Mouse (Mus musculus) gastrocnemius, postnatal 25 days (tissue): Measurements from ENCODE around the gene Rere. TPM values are rescaled to one million over a fixed set of nuclear protein-coding genes. Genes with fewer than 3 reads are reported as not detected.

Source experiments
- DNase-seq: peaks from one replicate; pipeline ENCODE4 v3.0.0; 2022
- total RNA-seq, 2 experiments: library from RNA; stranded (reverse); gene quantifications; 1 replicate in 1 of 2; 2 replicates in 1 of 2; pipeline ENCODE4 v1.2.3; 2021

The Rere gene
- total RNA-seq, 2 experiments from 2014 or later: 51.0 to 56.4 TPM

DNA sequence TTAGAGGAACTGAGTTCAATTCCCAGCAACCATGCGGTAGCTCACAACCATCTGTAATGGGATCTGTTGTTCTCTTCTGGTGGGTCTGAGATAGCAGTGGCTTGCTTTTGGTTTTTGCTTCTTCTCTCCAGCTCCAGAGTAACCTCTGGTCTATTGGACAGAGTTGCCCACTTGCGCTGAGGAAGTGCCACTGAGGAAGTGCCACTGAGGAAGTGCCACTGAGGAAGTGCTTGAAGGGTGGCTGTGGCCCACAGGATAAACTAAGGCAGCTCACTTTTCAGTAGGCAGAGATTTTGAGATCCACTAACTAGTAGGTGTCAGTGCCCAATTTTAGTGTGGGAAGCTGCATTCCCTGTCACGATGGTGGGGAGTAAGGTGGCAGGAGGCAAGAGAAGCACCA, 327.2 kb downstream of the Rere start:
- no peak for DNase-seq

DNA sequence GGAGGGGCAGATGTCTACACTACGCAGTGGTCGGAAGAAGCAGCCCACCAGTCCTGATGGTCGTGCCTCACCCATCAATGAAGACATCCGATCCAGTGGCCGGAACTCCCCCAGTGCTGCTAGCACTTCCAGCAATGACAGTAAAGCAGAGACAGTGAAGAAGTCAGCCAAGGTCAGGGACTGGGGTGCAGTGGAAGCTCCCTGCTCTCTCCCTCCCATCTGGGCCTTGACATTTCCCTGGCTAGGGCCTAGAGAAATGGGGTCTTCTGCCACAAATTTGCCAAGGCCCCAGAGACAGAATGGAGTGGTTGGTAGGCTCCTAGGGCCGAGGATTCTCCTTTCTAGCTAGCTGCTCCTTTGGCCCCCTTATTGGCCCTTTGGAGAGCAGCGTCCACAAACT, 332.3 kb downstream of the Rere start:
- DNase-seq: no peak

DNA sequence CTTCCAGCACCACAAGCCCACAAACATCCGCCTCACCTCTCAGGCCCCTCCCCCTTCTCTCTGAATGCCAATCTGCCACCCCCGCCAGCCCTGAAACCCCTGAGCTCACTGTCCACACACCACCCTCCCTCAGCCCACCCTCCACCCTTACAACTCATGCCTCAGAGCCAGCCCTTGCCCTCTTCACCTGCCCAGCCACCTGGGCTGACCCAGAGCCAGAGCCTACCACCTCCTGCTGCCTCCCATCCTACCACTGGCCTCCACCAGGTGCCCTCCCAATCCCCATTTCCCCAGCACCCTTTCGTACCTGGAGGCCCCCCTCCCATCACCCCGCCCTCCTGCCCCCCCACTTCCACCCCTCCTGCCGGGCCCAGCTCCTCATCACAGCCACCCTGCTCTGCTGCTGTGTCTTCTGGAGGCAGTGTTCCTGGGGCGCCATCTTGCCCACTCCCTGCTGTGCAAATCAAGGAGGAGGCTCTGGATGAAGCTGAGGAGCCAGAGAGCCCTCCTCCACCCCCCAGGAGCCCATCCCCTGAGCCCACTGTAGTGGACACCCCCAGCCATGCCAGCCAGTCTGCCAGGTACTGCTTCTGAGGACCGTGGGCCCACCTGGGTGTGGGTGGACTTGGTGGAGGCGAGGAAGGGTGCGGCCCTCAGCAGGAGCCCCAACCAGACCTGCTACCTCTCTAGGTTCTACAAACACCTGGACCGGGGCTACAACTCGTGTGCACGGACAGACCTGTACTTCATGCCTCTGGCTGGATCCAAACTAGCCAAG, 334.0 kb downstream of the Rere start:
- DNase-seq: no peak

DNA sequence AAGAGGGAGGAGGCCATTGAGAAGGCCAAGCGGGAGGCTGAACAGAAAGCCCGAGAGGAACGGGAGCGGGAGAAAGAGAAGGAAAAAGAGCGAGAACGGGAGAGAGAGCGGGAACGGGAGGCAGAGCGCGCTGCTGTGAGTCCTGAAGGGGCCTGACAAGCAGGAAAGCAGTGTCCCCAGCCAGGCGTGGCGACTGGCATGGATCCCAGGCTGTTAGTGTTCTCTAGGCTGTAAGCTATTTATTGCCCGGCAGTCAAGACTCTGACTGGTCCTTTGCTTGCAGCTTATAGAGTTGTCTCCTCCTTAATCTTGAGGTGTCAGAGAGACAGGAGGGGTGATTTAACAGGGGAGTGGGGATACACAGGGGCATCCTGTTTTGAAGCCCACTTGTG, 334.6 kb downstream of the Rere start:
- peak; percentile 64 for DNase-seq

DNA sequence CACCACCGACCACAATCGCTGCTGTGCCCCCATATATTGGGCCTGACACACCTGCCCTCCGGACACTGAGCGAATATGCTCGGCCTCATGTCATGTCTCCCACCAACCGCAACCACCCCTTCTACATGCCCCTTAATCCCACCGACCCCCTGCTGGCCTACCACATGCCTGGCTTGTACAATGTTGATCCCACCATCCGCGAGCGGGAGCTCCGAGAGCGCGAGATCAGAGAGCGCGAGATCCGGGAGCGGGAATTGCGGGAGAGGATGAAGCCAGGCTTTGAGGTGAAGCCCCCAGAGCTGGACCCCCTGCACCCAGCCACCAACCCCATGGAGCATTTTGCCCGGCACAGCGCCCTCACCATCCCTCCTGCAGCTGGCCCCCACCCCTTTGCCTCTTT, 335.4 kb downstream of the Rere start:
- no peak for DNase-seq

DNA sequence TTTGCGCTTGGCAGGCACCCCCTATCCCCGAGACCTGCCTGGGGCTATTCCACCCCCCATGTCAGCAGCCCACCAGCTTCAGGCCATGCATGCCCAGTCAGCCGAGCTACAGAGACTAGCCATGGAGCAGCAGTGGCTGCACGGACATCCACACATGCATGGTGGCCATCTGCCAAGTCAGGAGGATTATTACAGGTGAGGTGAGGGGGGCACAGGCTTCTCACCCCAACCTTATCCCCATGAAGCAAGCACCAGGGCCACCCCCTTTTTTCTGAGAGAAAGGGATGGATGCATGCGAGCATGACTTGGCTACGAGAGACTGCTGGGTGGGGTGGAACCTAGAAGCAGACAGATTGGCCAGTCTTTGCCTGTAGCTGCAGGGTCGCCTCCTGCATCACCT, 337.6 kb downstream of the Rere start:
- no peak for DNase-seq

DNA sequence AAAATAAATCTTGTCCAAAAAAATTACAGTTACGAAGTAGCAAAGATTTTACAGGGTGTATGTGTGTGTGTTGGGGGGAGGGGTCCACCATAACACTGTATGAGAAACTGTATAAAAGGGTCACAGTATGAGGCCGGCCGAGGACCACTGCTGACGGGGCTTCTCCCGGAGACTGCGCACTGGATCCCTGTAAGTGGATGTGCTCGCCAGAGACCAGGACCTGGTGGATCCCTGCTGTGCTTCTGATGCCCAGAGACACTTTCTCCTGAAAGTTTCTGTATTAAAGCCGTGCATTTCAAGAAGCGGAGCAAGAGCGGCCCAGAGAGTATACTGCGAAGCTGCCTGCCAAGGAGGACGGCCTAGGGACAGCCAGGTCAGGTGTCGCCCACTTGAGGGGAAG, 341.2 kb downstream of the Rere start:
- no peak for DNase-seq

DNA sequence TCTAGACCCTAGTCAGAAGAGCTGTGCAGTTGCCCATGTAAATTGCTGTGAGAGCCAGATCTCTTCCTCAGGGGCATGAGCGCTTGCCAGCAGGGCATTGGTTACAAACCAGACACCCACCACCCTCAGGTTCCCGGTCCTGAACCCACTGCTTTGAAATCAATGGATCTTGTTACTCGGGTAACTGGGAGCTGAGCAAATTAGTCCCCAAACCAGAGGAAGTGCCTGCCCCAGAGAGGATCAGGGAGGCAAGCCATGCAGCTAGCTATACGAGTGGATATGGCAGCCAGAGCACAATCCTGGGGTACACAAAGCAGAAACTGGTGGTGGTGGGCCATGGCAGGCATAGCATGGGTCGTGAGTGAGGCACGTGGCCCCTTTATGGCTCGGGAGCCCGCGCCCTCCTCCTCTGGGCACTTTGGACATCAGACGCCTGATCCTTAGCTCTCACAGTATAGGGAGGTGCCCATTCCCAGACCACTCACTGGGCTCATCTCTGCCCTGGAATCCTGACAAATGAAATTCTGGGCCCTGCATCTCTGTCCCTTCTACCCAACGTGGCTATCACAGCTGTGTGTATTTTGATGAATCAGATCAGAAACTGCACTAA, 342.9 kb downstream of the Rere start:
- no peak for DNase-seq

DNA sequence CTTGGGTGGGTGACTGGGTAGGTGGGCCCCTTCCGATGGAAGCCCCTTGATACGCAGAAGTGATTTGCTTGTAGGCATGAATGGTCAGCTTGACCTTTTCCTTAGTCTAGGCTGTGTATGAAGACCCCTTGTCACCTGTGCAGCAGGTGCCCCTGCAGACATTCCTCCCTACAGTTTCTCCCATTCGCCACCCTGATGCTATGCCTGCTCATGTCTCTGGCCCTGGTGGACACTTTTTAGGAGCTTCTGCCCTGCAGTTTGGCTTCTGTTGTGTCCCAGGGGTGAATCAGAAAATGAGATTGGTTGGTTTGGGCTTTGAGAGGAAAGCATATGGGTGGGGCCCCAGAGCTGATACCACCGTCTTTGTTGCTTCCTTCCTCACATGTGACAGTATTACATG, 343.5 kb downstream of the Rere start:
- DNase-seq: no peak

DNA sequence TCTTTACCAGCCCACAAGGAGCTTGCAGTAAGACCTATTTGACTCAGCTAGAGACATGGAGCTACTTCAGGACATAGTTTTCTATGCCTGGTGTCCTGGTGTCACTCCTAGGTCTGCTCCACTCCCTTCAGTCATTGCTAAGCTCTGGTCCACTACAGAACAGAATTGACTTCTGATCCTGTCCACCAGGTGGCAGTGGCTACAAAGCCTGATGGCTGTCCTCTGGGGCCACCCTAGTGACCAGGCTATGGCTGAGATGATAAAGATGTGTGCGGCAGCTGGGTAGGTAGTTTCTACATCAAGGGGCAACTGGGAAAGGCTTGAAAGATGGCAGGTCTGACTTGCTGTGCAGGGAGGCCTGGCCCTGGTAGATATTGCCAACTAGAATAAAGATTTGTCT, 344.0 kb downstream of the Rere start:
- peak; percentile 51 for DNase-seq

DNA sequence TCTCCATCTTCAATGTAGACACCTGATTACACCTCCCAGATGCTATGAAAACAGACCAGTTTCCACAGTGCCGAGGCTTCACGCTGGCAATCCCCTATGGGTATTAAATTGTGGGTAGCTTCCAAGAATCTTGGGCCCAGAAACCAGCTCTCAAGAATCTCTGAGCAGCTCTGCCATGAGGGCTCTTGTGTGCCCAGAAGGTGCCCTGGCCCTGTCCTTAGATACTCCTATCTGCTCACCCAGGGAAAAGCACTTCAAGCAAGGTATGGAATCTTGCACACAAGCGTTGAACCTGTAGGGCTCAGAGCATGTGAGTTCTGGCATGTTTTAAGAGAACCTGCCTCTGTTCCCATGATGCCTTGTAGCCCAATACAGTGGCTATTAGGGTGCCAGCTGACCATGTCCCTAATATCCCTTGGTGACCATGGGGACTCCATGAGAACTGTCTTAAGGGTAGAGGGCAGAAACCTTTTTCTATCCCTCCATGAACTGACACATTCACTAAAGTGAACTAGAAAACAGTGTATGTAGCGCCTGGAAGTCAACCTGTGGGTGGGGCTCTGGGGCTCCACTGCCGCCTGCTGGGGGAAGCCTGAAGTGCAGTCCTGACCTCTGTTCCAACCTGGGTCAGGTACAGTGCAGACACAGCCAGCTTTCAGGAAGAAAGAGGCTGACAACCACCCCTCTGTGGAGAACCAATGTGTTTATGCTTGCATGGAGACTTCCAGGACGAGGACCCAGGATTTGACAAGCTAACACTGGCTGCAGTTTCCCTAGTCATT, 344.7 kb downstream of the Rere start:
- DNase-seq: no peak

DNA sequence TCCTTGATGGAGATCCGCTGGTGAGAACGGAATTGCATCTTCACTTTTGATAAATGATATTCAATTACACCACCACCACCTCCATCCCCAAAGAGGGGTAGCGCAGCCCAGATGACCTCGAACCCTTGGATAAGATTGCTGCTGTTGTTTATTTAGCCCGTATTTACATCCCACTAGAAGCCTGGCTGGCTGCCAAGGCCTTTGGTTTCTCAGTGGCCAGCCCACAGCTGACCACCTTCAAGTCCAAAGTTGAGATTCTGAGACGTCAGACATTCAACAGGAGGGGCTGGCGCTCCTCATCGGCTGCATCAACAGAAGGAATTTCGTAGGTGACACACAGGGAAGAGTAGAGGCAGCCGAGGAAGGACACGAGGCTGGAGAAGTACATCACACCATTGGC, 347.8 kb downstream of the Rere start:
- DNase-seq: no peak

DNA sequence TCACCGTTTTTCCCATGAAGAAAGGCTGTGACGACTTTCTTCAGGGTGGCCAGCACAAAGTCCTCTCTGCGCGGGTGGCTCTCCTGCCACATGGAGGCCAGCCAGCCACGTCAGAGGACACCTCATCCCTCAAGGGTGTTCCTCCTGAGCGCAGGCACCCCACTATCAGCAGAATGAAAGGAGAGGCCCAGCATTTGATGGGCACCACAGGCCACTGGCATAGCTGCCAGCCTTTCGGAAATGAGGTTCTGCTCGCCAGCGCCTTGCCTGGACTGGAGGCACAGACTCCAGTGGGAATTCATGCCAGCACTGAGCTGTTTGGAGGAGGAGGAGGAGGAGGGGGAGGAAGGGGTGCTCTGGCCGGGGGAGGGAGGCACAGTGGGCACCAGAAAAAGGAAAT, 354.1 kb downstream of the Rere start:
- no peak for DNase-seq

DNA sequence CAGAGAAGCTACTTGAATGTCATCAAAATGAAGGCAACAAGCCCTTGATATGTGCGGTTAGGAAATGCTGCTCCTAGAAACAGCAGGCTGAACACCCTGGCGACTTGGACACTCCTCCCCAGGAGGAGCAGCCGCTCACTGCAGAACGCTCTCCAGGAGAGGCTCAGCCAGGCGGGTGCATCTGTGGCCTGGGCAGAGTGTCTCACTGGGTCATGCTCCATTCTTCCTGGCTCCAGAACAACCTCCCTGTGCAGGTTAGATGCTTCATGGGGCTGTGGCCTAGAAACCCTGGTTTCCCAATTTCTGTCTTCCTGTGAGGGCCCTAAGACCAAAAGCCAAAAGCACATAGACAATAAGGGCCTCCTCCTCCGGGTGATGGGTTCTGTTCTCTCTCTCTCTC, 355.2 kb downstream of the Rere start:
- no peak for DNase-seq

DNA sequence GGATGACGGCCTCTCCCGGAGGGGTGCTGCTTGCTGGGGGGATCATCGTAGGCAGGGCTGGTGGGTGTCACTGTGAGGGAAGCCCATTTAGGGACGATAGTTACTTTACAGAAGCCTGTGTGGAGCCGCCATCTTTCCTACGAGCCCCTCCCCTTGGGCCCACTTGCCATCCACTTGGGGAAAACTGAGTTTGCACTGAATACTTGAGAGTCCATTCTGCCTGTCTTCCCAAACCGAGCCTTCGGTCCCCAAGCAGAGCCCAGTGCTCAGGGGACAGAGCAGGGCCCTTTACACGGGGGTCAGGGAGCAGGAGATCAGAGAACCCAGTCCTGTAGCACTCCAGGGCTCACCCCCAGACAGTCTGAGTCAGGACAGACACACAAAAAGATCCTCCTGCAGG, 362.9 kb downstream of the Rere start:
- DNase-seq: no peak

DNA sequence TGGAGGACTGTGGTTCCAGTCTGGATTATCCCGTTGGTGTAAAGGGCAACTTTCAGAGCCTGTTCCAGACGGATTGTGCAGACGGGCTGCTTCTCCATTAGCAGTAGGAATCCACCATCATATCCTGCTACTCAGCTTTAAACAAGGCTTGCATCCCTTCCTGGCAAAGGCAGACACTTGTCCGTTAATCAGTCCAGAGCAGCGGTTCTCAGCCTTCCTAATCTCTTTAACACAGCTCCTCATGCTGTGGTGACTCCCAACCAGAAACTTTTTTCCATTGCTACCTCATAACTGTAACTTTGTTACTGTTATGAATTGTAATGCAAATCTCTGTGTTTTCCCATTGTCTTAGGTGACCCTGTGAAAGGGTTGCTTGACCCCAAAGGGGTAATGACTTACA, 367.9 kb downstream of the Rere start:
- DNase-seq: no peak

DNA sequence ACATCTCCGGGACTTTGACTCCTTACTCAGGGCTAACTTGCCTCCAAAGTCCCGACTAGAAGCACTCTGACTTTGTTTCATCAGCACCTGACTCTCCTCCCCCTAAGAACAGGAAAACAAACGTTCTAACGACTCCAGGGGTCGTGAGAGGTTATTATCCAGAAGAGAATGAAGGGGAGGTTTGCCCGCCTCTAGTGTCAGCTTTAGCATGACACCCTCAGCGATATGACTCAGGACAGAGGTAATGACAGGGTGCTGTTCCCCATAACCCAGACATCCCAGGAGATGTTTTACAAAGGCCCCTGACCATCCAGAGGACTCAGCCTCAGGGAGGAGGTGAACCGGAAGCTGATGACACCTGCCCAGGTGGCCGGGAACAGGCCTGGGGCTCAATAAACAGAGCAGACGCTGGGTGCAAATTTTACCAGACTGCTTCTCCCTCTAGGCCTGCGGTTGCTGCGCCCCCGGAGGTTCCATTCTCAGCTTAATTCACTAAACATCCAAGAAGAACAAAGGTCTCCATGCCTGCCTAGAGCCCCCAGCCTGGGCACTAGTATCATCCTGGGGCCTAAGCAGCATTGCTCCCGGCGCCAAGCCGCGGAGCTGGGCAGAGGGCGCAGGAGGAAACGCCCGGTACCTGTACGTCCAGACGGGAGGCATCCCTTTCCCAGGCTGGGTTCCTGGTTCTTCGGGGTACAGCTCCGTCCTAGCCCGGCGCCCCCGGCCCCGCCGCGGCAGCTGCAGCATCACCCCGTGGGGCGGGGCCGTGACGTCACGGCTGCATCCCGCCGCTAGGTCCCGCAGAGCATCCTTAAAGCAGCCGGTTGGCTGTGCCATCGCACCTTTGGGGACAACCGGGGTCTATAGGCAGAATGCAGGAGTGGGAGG, 370.2 kb downstream of the Rere start, which contains the start of gene Slc45a1:
Gene Slc45a1, minus strand, starts transcription at position 785 of the 888 bp plus-strand sequence.
- DNase-seq: no peak

DNA sequence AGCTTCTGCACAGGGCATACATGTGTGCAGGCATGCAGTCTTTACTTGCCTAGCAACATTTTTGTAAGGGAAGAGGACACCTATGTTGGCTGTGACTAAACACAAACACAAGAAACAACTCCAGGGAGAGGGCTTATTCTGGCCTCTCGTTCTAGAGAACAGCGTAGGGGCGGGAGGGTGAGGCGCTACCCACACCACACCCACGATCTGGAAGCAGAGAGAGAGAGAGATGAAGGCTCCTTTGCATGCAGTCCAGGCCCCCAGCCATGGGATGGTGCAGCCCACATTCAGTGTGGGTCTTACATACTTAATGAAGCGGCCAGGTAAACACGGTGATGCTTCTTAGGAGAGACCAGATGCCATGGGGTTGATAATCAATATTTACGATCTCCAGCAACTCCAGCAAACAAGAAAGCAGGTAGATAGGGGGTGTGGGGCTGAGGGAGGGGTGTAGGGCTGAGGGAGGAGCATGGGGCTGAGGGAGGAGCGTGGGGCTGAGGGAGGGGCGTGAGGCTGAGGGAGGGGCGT, 371.7 kb downstream of the Rere start:
- DNase-seq: no peak

DNA sequence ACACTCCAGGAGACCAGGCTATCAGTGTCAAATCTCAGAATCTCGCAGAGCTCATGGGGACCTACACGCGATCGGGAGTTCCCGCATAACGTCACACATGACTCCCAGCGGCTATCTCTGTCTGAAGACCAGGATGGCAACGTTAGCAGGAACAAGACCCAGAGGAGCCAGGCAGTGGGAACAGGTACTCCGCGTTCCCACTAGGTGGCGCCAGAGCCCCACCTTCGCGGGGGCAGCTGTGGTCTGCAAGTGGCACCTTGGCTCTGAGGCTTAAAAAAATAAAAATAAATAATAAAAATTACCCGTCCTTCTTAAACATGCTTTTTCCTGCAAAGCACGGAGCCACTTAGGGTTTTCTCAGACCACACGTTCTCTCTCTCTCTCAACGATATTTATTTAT, 374.5 kb downstream of the Rere start:
- DNase-seq: peak; percentile 76

DNA sequence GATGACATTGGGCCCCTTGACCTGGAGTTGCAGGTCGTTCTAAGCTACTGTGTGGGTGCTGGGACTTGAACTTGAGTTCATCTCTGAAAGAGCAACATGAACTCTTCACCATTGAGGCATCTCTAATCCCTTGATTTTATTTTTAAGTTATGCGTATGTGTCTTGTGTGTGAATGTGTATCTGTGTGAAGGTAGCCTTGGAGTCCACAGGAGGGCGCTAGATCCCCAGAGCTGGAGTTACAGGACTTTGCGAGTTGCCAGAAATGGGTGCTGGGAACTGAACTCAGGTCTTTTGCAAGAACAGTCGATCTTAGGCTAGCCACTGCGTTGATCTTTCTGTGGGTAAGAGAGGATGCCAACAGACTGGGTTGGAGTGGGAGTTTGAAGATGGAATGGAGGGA, 375.1 kb downstream of the Rere start:
- no peak for DNase-seq

DNA sequence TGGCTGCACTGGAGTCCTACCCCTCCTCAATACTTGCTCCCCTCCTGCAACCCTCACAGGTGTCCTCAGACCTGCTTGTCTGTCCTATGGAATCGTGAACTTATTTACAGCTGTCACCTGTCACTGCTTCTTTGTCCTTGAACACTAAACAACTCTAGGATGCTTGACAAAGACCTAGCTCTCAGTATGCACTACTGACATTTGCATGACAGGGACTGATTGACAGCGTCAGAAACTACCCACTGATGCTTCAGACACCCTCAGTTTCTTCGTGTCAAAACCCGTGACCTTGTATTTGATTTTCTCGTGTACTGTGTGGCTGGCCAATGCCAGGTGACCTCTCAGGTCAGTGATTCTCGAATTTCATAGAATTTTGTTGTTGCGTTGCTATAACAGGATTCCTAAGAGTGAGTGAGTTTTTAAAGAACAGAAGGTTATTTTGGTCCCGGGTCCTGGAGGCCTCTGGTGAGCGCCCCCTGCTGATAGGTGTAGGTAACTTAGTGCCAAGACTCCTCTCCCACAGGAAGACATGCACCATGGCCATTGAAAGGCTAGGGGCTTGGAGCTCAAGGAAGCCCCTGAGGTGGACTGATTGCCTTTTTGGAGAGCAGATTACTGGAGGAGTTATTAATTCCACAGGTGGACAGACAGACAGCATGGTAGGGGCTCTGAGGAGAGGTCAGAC, 378.6 kb downstream of the Rere start:
- DNase-seq: no peak
